Mouse (Mus musculus) hindbrain, embryonic 13.5 days (tissue): ENCODE data around the gene Fam166a. TPM values are rescaled to one million over a fixed set of nuclear protein-coding genes. Genes with fewer than 3 reads are reported as not detected.
A peak's percentile ranks its signal among the peaks of the same experiment; 100 is the strongest.

ENCODE experiments used
- ATAC-seq: fragments of 200-750 bp; cut with Nextera tagmentation; 2 replicates; pipeline ENCODE4 v1.8.0; 2017; ENCODE audit warnings: moderate TSS enrichment; ENCODE audit not compliant: low FRiP score
- H3K27ac ChIP-seq: fragments of 300-500 bp; sonication (generic); 2 replicates; pipeline ENCODE4 v1.5.1; 2015; ENCODE audit warnings: inconsistent platforms, mild to moderate bottlenecking, moderate library complexity
- H3K27me3 ChIP-seq: fragments of 300-500 bp; sonication (generic); 2 replicates; pipeline ENCODE4 v1.6.1; 2015; ENCODE audit warnings: mild to moderate bottlenecking, inconsistent platforms
- H3K36me3 ChIP-seq: fragments of 300-500 bp; sonication (generic); 2 replicates; pipeline ENCODE4 v1.6.1; 2015; ENCODE audit warnings: mild to moderate bottlenecking, inconsistent platforms
- H3K4me1 ChIP-seq: fragments of 300-500 bp; sonication (generic); replicated peaks from 2 replicates; pipeline ENCODE4 v1.6.1; 2015; ENCODE audit warnings: inconsistent platforms
- H3K4me2 ChIP-seq: fragments of 300-500 bp; sonication (generic); 2 replicates; pipeline ENCODE4 v1.6.1; 2015; ENCODE audit warnings: inconsistent platforms, mild to moderate bottlenecking, moderate library complexity
- H3K4me3 ChIP-seq: fragments of 300-500 bp; sonication (generic); 2 replicates; pipeline ENCODE4 v1.5.1; 2015; ENCODE audit warnings: mild to moderate bottlenecking, inconsistent platforms
- H3K9ac ChIP-seq: fragments of 300-500 bp; sonication (generic); 2 replicates; pipeline ENCODE4 v1.6.1; 2015; ENCODE audit warnings: mild to moderate bottlenecking, inconsistent platforms
- H3K9me3 ChIP-seq: fragments of 300-500 bp; sonication (generic); 2 replicates; pipeline ENCODE4 v1.6.1; 2016; ENCODE audit warnings: inconsistent platforms
- WGBS: fragments of 180-500 bp; shearing (Covaris S2); methylation state at CpG from one replicate; pipeline ENCODE4 v1.1.7; 2015; 5-methylcytosine and 5-hydroxymethylcytosine counted together
- polyA plus RNA-seq: library from polyadenylated mRNA; unstranded; fragments of >200 nt; fragmentation: Nextera tagmentation; extraction: Ambion mirVana; gene quantifications from 2 replicates; pipeline ENCODE4 v1.2.1, GENCODE M21; 2015

Gene Fam166a
- polyA plus RNA-seq, 1 experiment from 2014 or later, result 0.40 TPM

DNA sequence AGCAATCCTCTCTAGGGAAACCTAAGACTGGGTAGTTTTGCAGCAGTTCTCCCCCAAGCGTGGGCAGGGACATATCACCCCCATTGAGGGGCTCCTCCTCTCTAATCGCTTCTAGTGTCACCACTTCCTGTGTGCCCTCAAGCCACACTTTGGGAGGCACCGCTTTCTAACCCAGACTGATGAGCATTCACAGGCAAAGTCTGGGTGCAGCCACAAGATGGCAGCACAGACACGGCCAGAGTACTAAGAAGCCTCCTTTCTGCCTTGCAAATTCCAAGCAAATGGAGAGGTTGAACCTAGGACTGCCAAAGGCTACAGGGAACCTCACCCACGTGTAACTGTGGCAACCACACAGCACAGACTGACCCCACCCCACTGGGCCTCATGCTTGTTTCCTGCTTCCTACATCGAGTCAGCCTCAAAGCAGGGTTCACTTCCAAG lies 25.2 kb upstream of the Fam166a start:
- Histone ChIP-seq H3K9ac (0 out of 2 replicates have a peak overlapping the region, but pooled peaks have one; percentile 8), H3K4me1 (peaks cover 12% of the 10 kb centered on the region), H3K4me2 (no peak overlapping the region), H3K9me3 (no peaks in the 10 kb centered on the region), H3K36me3 (peaks cover 7% of the 10 kb centered on the region), H3K27me3 (peaks cover 42% of the 10 kb centered on the region), H3K27ac (no peak overlapping the region), H3K4me3 (no peak overlapping the region)
- 2% methylated on average over 6 of the region's 6 CpGs for WGBS
- ATAC-seq, result peak; percentile 79

DNA sequence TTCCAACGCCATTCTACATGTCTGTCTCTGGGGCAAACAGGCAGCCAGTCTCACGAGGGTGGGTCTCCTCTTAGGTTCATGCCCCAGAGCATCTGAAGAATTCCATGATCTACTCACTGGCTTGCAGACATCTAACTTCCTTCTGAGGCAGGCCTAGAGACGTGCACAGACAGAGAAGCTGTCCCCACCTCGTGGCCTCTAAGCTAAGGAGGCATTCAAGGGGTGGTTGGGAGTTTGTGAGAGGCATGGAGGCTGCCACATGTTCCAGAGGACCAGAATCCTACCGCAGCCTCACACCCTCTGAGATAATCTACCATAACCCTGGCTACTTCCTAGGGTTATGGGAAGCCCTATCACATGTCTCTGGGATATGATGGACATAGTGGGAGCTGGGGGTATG lies 24.5 kb upstream of the Fam166a start:
- ATAC-seq, result no peak
- WGBS, result 82% methylated on average over 5 of the region's 5 CpGs

DNA sequence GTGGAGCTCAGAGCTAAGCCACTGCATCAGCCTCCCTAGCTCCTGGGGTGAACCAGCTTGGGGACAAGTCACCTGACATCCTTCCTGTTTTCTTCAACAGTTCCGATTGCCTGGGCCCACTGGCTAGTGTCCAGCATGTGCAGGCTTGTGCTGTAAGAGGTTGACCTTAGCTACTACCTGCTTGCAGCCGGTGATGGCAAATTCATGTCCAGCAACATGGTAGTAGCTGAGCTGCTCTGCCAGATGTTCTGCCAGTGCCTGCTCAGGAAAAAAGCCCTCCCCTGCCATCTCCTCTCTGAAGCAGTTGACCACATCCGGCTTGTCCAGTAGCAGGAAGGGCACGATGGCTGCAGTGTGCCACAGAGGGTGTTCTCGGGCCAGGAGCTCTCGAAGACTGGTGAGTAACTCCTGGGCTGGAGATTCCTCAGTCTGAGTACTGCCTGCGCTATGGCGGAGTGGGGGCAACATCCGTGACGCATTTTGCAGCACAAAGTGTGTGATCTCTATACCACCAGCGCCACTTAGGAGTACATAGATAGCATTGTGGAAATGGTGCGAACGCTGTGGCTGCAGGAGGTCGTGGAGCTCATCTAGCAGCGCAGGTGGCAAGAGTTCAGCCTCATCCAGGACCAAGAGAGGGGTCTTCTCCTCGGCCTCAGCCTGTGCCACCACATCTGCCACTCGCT lies 23.9 kb upstream of the Fam166a start:
- Histone ChIP-seq H3K27me3 (peaks cover 42% of the 10 kb centered on the region), H3K27ac (no peak overlapping the region), H3K36me3 (peaks cover 18% of the 10 kb centered on the region), H3K4me2 (no peak overlapping the region), H3K4me3 (no peak overlapping the region), H3K4me1 (peaks cover 12% of the 10 kb centered on the region), H3K9me3 (no peaks in the 10 kb centered on the region), H3K9ac (no peak overlapping the region)
- no peak for ATAC-seq
- WGBS, result 88% methylated on average over 17 of the region's 17 CpGs

More for the DNA sequence above, 24.5 kb upstream of the Fam166a start:
- Histone ChIP-seq H3K9me3 (no peaks in the 10 kb centered on the region), H3K9ac (peak overlapping the region; percentile 8; the same call in 1 of the 2 replicates), H3K4me1 (peaks cover 12% of the 10 kb centered on the region), H3K4me3 (no peak overlapping the region), H3K36me3 (peaks cover 13% of the 10 kb centered on the region), H3K27me3 (peaks cover 42% of the 10 kb centered on the region), H3K4me2 (no peak overlapping the region), H3K27ac (no peak overlapping the region)

DNA sequence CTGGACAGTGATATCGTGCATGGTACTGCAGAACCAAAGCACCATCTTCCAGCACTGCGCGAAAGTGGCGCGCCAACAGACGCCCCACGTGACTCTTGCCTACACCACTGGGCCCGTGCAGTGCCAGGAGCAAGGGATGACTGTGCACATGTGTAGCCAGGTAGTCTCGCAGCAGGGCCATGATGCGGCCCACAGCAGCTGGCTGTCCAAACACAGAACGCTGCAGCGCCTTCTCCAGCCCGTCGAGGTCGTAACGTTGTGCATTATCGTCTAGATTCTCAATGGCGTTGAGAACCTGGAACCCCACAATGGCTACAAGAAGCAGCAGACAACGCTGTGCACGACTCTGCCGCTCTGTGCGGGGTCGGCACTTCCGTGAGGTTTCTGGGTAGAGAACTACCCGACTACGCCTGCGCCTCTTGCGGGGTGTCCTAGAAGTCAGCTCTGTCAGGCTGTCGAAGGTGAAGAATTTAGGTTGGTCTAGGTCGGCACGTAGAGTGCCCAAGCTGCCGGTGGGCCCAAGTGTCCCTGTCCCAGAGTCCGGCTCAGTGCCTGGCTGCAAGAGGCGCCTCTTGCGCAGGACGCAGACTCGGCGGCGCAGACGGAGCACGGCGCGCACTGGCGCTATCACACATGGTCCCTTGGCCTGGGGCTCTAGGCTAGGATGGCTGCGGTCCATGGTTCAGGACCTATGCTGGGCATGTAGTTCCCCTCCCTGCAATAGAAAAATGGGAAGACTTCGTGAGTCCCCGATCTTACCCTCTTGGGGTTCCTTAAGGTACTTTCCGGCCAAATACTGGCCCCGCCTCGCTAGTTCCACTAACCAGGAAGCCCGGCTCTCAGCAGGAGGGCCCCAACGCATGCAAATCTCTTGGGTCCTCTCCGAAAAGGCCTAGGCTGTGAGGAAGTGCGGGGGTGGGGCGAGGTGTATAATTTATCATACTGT lies 23.1 kb upstream of the Fam166a start:
- H3K4me1 ChIP-seq, result peaks cover 12% of the 10 kb centered on the region
- H3K27me3 ChIP-seq, result peaks cover 42% of the 10 kb centered on the region
- peak overlapping the region; percentile 32 for H3K4me2 ChIP-seq
- H3K9me3 ChIP-seq, result no peaks in the 10 kb centered on the region
- WGBS, result 21% methylated on average over 55 of the region's 55 CpGs
- H3K9ac ChIP-seq, result 0 out of 2 replicates have a peak overlapping the region, but pooled peaks have one; percentile 13
- no peak for ATAC-seq
- peaks cover 27% of the 10 kb centered on the region for H3K36me3 ChIP-seq
- no peak overlapping the region for H3K27ac ChIP-seq
- H3K4me3 ChIP-seq, result no peak overlapping the region

DNA sequence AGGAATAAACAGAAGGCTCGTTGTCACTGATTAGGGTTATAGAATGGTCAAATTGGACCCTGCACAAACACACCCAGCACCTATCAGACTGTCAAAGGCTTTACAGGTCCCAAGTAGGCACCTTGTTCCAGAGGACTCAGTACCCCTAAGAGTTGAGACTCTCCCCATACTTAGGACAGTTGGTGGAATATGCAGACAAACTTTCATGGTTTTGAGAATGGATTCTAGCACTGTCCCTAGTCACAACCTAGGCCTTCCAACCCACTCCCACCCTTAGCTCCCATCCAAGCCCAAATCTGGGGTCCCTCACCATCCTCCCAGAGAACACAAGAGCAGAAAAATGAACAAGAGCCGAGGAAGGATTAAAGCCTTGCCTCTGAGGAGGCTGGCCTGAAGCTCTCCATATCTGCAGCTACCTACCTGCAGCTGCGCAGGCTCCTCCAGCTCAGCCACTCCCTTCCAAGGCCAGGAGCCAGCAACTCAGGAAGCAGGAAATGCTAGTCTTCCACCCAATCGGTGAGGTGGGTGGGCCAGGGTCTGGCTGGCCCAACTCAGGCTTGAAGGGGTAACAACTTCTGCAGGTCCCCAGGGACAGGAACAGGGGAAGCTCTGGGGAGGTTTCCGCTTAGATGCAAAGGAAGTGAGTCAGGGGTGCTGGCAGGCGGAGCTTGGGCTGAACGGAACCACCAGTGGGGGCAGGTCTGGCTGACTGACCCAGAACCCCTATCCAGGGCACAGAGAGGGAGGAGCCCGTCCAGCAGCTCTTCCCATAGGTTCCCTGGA lies 22.2 kb upstream of the Fam166a start, which contains the start of gene Tor4a:
Gene Tor4a, minus strand, starts transcription at position 715 of the 783 bp plus-strand sequence.
- 18% methylated on average over 8 of the region's 8 CpGs for WGBS
- H3K27ac ChIP-seq, result no peak within 1 kb of the TSS
- H3K4me3 ChIP-seq, result no peak within 1 kb of the TSS
- no peak for ATAC-seq
- peaks cover 12% of the 10 kb centered on the region for H3K4me1 ChIP-seq
- peak within 1 kb of the TSS; percentile 32 for H3K4me2 ChIP-seq
- H3K27me3 ChIP-seq, result peaks cover 42% of the 10 kb centered on the region
- H3K36me3 ChIP-seq, result peaks cover 36% of the 10 kb centered on the region
- no peak within 1 kb of the TSS for H3K9ac ChIP-seq
- H3K9me3 ChIP-seq, result no peaks in the 10 kb centered on the region

DNA sequence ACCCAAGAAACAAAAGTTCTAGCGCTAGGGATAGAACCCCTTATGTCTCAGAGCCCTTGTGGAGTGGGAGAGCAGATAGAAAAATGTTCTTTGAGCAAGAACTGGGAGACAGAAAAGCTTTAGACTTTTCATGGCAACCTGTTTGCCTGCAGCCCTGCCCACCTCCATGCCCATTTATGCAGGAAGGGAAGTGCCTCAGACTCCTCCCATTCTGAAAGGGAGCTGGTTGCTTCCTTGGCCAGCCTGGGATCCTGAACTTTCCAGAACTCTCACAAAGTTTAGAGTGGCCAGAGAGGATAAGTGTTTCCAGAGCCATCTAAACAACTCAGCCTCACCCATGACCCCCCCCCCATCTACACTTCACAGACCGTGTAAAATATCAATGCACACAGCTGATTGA lies 21.4 kb upstream of the Fam166a start:
- ATAC-seq, result no peak
- Histone ChIP-seq H3K9ac (no peak overlapping the region), H3K4me3 (no peak overlapping the region)

DNA sequence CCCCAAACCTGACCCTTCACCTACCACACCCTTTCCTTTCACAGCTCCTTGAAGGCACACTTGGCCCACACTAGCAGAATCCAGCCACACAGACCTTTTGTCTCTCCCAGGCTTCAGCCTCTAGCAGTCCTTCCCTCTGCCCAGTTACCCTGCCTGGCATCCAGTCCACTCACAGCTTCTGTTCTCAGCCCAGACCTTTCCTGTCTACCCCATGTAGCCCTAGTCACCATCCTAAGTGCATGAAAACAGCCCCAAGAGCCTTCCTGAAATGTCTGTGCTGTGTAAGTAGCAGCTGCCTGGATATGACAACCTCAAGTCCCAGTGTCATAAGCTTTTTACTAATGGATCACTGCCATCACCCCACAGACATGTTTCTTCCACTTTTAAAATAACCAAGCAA lies 20.6 kb upstream of the Fam166a start:
- Histone ChIP-seq H3K36me3 (peaks cover 51% of the 10 kb centered on the region), H3K4me1 (peaks cover 12% of the 10 kb centered on the region), H3K9ac (no peak overlapping the region), H3K27ac (no peak overlapping the region), H3K4me3 (no peak overlapping the region), H3K4me2 (no peak overlapping the region), H3K9me3 (no peaks in the 10 kb centered on the region), H3K27me3 (peaks cover 42% of the 10 kb centered on the region)
- no peak for ATAC-seq

More for the DNA sequence above, 21.4 kb upstream of the Fam166a start:
- Histone ChIP-seq H3K27me3 (peaks cover 42% of the 10 kb centered on the region), H3K4me2 (no peak overlapping the region), H3K27ac (no peak overlapping the region), H3K4me1 (peaks cover 12% of the 10 kb centered on the region), H3K9me3 (no peaks in the 10 kb centered on the region), H3K36me3 (peaks cover 44% of the 10 kb centered on the region)
- WGBS, result 25% methylated on average over 2 of the region's 2 CpGs

DNA sequence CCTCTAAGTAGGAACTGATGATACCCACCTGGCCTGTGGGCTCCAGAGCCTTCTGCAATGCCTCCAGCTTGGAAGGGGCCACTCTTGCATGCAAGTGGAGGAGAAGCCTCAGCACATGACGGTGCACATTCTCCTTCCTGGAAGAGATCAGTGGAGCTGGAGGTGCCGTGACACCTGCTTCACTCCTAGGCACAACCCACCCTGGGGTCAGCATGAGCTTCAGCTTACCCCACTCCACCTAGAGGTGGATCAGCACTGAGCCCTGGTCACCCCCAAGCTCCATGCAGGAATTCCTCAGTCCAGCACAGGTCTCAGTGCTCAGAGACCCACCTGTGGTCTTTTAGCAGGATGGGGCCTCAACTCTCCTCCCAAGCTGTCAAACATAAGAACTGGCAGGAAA lies 17.9 kb upstream of the Fam166a start:
- peaks cover 5% of the 10 kb centered on the region for H3K4me1 ChIP-seq
- ATAC-seq, result no peak
- H3K27me3 ChIP-seq, result peaks cover 23% of the 10 kb centered on the region
- no peak overlapping the region for H3K9ac ChIP-seq
- H3K9me3 ChIP-seq, result no peaks in the 10 kb centered on the region
- 96% methylated on average over 2 of the region's 2 CpGs for WGBS
- no peak overlapping the region for H3K4me3 ChIP-seq
- H3K36me3 ChIP-seq, result peaks cover 78% of the 10 kb centered on the region
- H3K4me2 ChIP-seq, result no peak overlapping the region
- no peak overlapping the region for H3K27ac ChIP-seq

DNA sequence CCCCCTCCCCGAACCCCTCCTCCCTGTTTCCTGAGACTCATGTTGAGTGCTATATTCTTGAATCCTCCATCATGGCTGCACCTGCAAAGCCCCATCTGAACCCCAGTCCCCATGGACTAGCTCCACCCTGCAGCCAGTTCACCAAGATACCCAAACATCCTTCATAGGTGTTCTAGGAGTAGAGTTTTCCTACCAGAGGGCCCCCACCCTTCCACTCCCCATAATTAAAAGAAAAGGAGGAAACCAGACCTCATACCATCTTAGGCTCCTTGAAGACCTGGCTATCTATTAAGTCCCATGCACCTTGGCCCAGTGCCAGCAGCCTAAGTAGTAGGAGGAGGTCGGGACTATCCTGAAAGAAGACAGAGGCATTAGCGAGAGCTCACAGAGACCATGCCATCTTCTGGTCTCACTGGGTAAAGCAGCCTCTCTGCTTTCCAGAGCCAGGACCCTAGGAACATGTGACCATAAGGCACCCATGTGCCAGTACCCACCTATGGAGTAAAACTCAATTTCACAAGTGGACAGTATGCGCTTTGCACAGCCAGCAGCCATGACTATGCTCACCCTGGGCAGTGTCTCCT lies 14.8 kb upstream of the Fam166a start:
- 71% methylated on average over 4 of the region's 4 CpGs for WGBS
- H3K36me3 ChIP-seq, result peaks cover 94% of the 10 kb centered on the region

DNA sequence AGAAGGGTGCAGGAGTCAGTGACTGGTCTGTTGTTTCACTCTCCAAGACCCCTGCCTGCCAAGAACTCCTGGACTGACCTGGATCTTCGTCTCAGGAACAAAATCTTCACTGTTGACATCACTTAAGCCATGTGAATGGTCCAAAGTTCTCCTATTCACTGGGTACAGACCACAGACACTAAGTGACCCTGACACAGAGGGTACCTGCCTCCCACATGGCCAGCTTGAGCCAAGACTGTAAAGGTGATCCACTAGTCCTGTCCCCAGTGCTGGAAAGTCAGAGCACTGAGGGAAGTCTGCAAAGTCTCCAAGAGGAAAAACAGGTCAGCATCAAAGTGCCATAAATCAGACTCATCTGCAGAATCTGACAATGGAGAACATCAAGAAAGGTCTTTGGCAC lies 11.0 kb upstream of the Fam166a start:
- H3K4me1 ChIP-seq, result peaks cover 42% of the 10 kb centered on the region
- H3K9ac ChIP-seq, result no peak overlapping the region; the same call in 1 of the 2 replicates
- H3K4me2 ChIP-seq, result no peak overlapping the region
- ATAC-seq, result no peak
- H3K27ac ChIP-seq, result no peak overlapping the region
- no peaks in the 10 kb centered on the region for H3K27me3 ChIP-seq
- WGBS, result 92% methylated on average over 1 of the region's 1 CpGs
- H3K4me3 ChIP-seq, result no peak overlapping the region
- H3K9me3 ChIP-seq, result no peaks in the 10 kb centered on the region
- peaks cover 58% of the 10 kb centered on the region for H3K36me3 ChIP-seq

More for the DNA sequence above, 14.8 kb upstream of the Fam166a start:
- Histone ChIP-seq H3K27me3 (no peaks in the 10 kb centered on the region), H3K27ac (no peak overlapping the region), H3K4me3 (no peak overlapping the region), H3K4me1 (peaks cover 18% of the 10 kb centered on the region), H3K4me2 (no peak overlapping the region), H3K9me3 (no peaks in the 10 kb centered on the region), H3K9ac (no peak overlapping the region)
- no peak for ATAC-seq

DNA sequence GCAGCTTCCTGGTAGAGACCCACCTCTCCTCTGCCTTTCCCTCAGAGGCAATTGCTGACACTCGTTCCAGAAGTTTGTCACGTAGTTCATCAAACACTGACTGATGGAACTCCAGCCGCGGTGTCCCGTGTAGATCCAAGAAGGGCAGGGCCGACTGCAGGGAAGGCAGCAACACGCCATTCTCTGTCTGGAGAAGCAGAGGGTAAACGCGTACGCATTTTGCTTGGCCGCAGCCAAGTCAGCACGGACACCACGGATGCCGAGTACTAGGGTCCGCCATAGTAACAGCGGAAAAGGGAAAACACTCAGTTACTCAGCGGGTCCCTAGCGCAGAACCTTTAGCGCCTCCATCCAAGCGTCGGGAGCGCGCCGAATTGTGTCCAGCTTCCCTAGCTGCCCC lies 7.9 kb upstream of the Fam166a start:
- H3K4me2 ChIP-seq, result peak overlapping the region; percentile 82
- H3K27ac ChIP-seq, result peak overlapping the region; percentile 94
- H3K9me3 ChIP-seq, result no peaks in the 10 kb centered on the region
- H3K36me3 ChIP-seq, result peaks cover 27% of the 10 kb centered on the region
- peaks cover 42% of the 10 kb centered on the region for H3K4me1 ChIP-seq
- peaks cover 20% of the 10 kb centered on the region; the same call in 1 of the 2 replicates for H3K27me3 ChIP-seq
- H3K9ac ChIP-seq, result peak overlapping the region; percentile 91
- H3K4me3 ChIP-seq, result peak overlapping the region; percentile 90
- ATAC-seq, result peak; percentile 41
- WGBS, result under 1% methylated on average over 24 of the region's 24 CpGs
